Mouse (Mus musculus) midbrain, postnatal 0 days (tissue): Measurements from ENCODE around the gene Elavl3. TPM values are rescaled to one million over a fixed set of nuclear protein-coding genes. Genes with fewer than 3 reads are reported as not detected.

Experiments
- ATAC-seq: fragments of 200-750 bp; cut with Nextera tagmentation; 2 replicates; pipeline ENCODE4 v1.8.0; 2017; ENCODE audit warnings: moderate number of reproducible peaks, mild to moderate bottlenecking, moderate TSS enrichment, moderate library complexity; ENCODE audit not compliant: low FRiP score
- DNase-seq: peaks from one replicate; pipeline ENCODE4 v3.0.0-alpha.2; 2015; ENCODE audit warnings: low spot score
- H3K27ac ChIP-seq: fragments of 300-500 bp; sonication (generic); 2 replicates; pipeline ENCODE4 v1.5.1; 2014; ENCODE audit warnings: low read depth, mild to moderate bottlenecking, low read length, mixed read lengths
- H3K27me3 ChIP-seq: fragments of 300-500 bp; sonication (generic); 2 replicates; pipeline ENCODE4 v1.6.1; 2014; ENCODE audit warnings: low read length, control low read depth, mixed read lengths; ENCODE audit not compliant: insufficient read depth
- H3K36me3 ChIP-seq: fragments of 300-500 bp; sonication (generic); 2 replicates; pipeline ENCODE4 v1.6.1; 2014; ENCODE audit warnings: low read length, control low read depth, mixed read lengths; ENCODE audit not compliant: insufficient read depth
- H3K4me1 ChIP-seq: fragments of 300-500 bp; sonication (generic); 2 replicates; pipeline ENCODE4 v1.6.1; 2014; ENCODE audit warnings: mild to moderate bottlenecking, control low read depth, antibody characterized with exemption, low read length, mixed read lengths; ENCODE audit not compliant: insufficient read depth
- H3K4me2 ChIP-seq: fragments of 300-500 bp; sonication (generic); 2 replicates; pipeline ENCODE4 v1.6.1; 2014; ENCODE audit warnings: low read depth, mild to moderate bottlenecking, low read length, mixed read lengths; ENCODE audit not compliant: poor library complexity, severe bottlenecking
- H3K4me3 ChIP-seq: fragments of 300-500 bp; sonication (generic); 2 replicates; pipeline ENCODE4 v1.5.1; 2014; ENCODE audit warnings: low read depth, mild to moderate bottlenecking, low read length, moderate library complexity
- H3K9ac ChIP-seq: fragments of 300-500 bp; sonication (generic); replicated peaks from 2 replicates; pipeline ENCODE4 v1.6.1; 2014; ENCODE audit warnings: mild to moderate bottlenecking, low read length, moderate library complexity, mixed read lengths; ENCODE audit not compliant: poor library complexity, severe bottlenecking
- H3K9me3 ChIP-seq: fragments of 300-500 bp; sonication (generic); 2 replicates; pipeline ENCODE4 v1.6.1; 2016; ENCODE audit warnings: low read length, control low read depth
- CTCF ChIP-seq: IDR thresholded peaks from 2 replicates; pipeline ENCODE4 v1.5.1; 2016; ENCODE audit warnings: antibody characterized with exemption, mild to moderate bottlenecking
- WGBS: fragments of 180-500 bp; shearing (Covaris S2); extraction: QIAGEN DNeasy Blood & Tissue Kit; methylation state at CpG from one replicate; pipeline ENCODE4 v1.1.7; 2014; 5-methylcytosine and 5-hydroxymethylcytosine counted together
- polyA plus RNA-seq: library from polyadenylated mRNA; unstranded; fragments of >200 nt; fragmentation: Nextera tagmentation; extraction: Ambion mirVana; gene quantifications from 2 replicates; pipeline ENCODE4 v1.2.1, GENCODE M21; 2015
- total RNA-seq: library from RNA; depleted of rRNA; stranded (reverse); fragments of >200 nt; gene quantifications from 2 replicates; pipeline ENCODE4 v1.2.3, GENCODE M21; 2014

Gene Elavl3
- total and polyA plus RNA-seq, 2 experiments from 2014 or later = 78.7 to 239 TPM

GRCm38 (mm10) chr9:22000296-22000695 lies 51.5 kb downstream of the Elavl3 start:
- no peak overlapping the region for H3K9ac ChIP-seq

GRCm38 (mm10) chr9:21996178-21996867 lies 55.5 kb downstream of the Elavl3 start:
- Histone ChIP-seq H3K36me3 (no peaks in the 10 kb centered on the region), H3K4me2 (no peak overlapping the region), H3K4me1 (no peaks in the 10 kb centered on the region), H3K27me3 (peaks cover 3% of the 10 kb centered on the region), H3K9ac (no peak overlapping the region), H3K27ac (no peak overlapping the region), H3K9me3 (no peaks in the 10 kb centered on the region), H3K4me3 (no peak overlapping the region)
- no peak for DNase-seq
- no peak for ATAC-seq
- TF ChIP-seq CTCF = no peak
- 80% methylated on average over 3 of the region's 3 CpGs for WGBS

More at GRCm38 (mm10) chr9:22000296-22000695, 51.5 kb downstream of the Elavl3 start:
- TF ChIP-seq CTCF = no peak
- no peak for ATAC-seq
- Histone ChIP-seq H3K9me3 (no peaks in the 10 kb centered on the region), H3K4me3 (no peak overlapping the region), H3K36me3 (no peaks in the 10 kb centered on the region; the same call in none of the 2 replicates), H3K4me2 (no peak overlapping the region), H3K27me3 (no peaks in the 10 kb centered on the region), H3K4me1 (peaks cover 11% of the 10 kb centered on the region; the same call in 1 of the 2 replicates), H3K27ac (no peak overlapping the region)
- 94% methylated on average over 6 of the region's 6 CpGs for WGBS
- DNase-seq = no peak

GRCm38 (mm10) chr9:21992227-21992626 lies 59.6 kb downstream of the Elavl3 start:
- H3K4me2 ChIP-seq = no peak overlapping the region
- H3K4me3 ChIP-seq = no peak overlapping the region
- TF ChIP-seq CTCF = no peak
- 79% methylated on average over 4 of the region's 4 CpGs for WGBS
- H3K36me3 ChIP-seq = 0 out of 2 replicates have a peak, but pooled peaks cover 3% of the 10 kb centered on the region
- no peak for DNase-seq
- no peak overlapping the region for H3K9ac ChIP-seq
- ATAC-seq = no peak
- 0 out of 2 replicates have a peak, but pooled peaks cover 8% of the 10 kb centered on the region for H3K4me1 ChIP-seq
- H3K27ac ChIP-seq = no peak overlapping the region
- no peaks in the 10 kb centered on the region for H3K9me3 ChIP-seq
- peaks cover 43% of the 10 kb centered on the region for H3K27me3 ChIP-seq

GRCm38 (mm10) chr9:21989230-21990110 lies 62.4 kb downstream of the Elavl3 start, which contains the start of gene Rgl3:
Gene Rgl3 (minus strand): TSS chr9:21989446.
- WGBS = 3% methylated on average over 42 of the region's 42 CpGs
- Histone ChIP-seq H3K4me3 (peak within 1 kb of the TSS; percentile 35), H3K36me3 (0 out of 2 replicates have a peak, but pooled peaks cover 3% of the 10 kb centered on the region), H3K4me2 (peak within 1 kb of the TSS; percentile 70), H3K4me1 (0 out of 2 replicates have a peak, but pooled peaks cover 8% of the 10 kb centered on the region), H3K27me3 (peaks cover 43% of the 10 kb centered on the region), H3K27ac (no peak within 1 kb of the TSS), H3K9ac (peak within 1 kb of the TSS; percentile 36; the same call in 1 of the 2 replicates), H3K9me3 (no peaks in the 10 kb centered on the region)
- TF ChIP-seq CTCF = no peak
- DNase-seq (no peak), ATAC-seq (no peak)

GRCm38 (mm10) chr9:21988421-21989101 lies 63.3 kb downstream of the Elavl3 start:
- H3K9me3 ChIP-seq = no peaks in the 10 kb centered on the region
- TF ChIP-seq CTCF = peak; percentile 45
- peak overlapping the region; percentile 70 for H3K4me2 ChIP-seq
- ATAC-seq = peak; percentile 57; the same call in 1 of the 2 replicates
- WGBS = under 1% methylated on average over 32 of the region's 32 CpGs
- 0 out of 2 replicates have a peak, but pooled peaks cover 3% of the 10 kb centered on the region for H3K36me3 ChIP-seq
- H3K4me3 ChIP-seq = peak overlapping the region; percentile 35
- H3K27me3 ChIP-seq = peaks cover 43% of the 10 kb centered on the region
- 0 out of 2 replicates have a peak, but pooled peaks cover 8% of the 10 kb centered on the region for H3K4me1 ChIP-seq
- H3K27ac ChIP-seq = no peak overlapping the region
- no peak for DNase-seq
- H3K9ac ChIP-seq = peak overlapping the region; percentile 36; the same call in 1 of the 2 replicates
